Mouse (Mus musculus) neural tube, embryonic 12.5 days (tissue): ENCODE measurements around the gene Arid2. TPM values are rescaled to one million over a fixed set of nuclear protein-coding genes. Genes with fewer than 3 reads are reported as not detected.
A peak's percentile ranks its signal among the peaks of the same experiment; 100 is the strongest.

Experiments used
- ATAC-seq: fragments of 200-750 bp; cut with Nextera tagmentation; 2 replicates; pipeline ENCODE4 v1.8.0; 2017; ENCODE audit warnings: low read depth, mild to moderate bottlenecking, moderate TSS enrichment, moderate library complexity; ENCODE audit not compliant: low FRiP score
- H3K27ac ChIP-seq: fragments of 300-500 bp; sonication (generic); 2 replicates; pipeline ENCODE4 v1.5.1; 2016
- H3K27me3 ChIP-seq: fragments of 300-500 bp; sonication (generic); replicated peaks from 2 replicates; pipeline ENCODE4 v1.6.1; 2016; ENCODE audit warnings: mild to moderate bottlenecking
- H3K36me3 ChIP-seq: fragments of 300-500 bp; sonication (generic); 2 replicates; pipeline ENCODE4 v1.6.1; 2016; ENCODE audit warnings: mild to moderate bottlenecking
- H3K4me1 ChIP-seq: fragments of 300-500 bp; sonication (generic); 2 replicates; pipeline ENCODE4 v1.6.1; 2016
- H3K4me2 ChIP-seq: fragments of 300-500 bp; sonication (generic); replicated peaks from 2 replicates; pipeline ENCODE4 v1.6.1; 2016; ENCODE audit warnings: mild to moderate bottlenecking
- H3K4me3 ChIP-seq: fragments of 300-500 bp; sonication (generic); 2 replicates; pipeline ENCODE4 v1.5.1; 2016
- H3K9ac ChIP-seq: fragments of 300-500 bp; sonication (generic); 2 replicates; pipeline ENCODE4 v1.6.1; 2016; ENCODE audit warnings: mild to moderate bottlenecking
- H3K9me3 ChIP-seq: fragments of 300-500 bp; sonication (generic); 2 replicates; pipeline ENCODE4 v1.6.1; 2016; ENCODE audit warnings: mild to moderate bottlenecking
- WGBS: fragments of 180-500 bp; shearing (Covaris S2); methylation state at CpG from one replicate; pipeline ENCODE4 v1.1.7; 2016; 5-methylcytosine and 5-hydroxymethylcytosine counted together
- polyA plus RNA-seq: library from polyadenylated mRNA; unstranded; fragments of >200 nt; fragmentation: Nextera tagmentation; extraction: Ambion mirVana; gene quantifications from 2 replicates; pipeline ENCODE4 v1.2.1, GENCODE M21; 2016

Gene Arid2
- polyA plus RNA-seq, 1 experiment from 2014 or later: 32.1 TPM

- no peaks in the 10 kb centered on the region for H3K9me3 ChIP-seq
- no peaks in the 10 kb centered on the region for H3K27me3 ChIP-seq
- H3K27ac ChIP-seq: peak overlapping the region; percentile 100
- WGBS: under 1% methylated on average over 58 of the region's 63 CpGs
- peak overlapping the region; percentile 99 for H3K9ac ChIP-seq
- peaks cover 16% of the 10 kb centered on the region for H3K4me1 ChIP-seq
- H3K4me3 ChIP-seq: peak overlapping the region; percentile 93
- no peaks in the 10 kb centered on the region for H3K36me3 ChIP-seq
- H3K4me2 ChIP-seq: peak overlapping the region; percentile 75; the same call in 1 of the 2 replicates
- peak; percentile 41 for ATAC-seq
Measured at GRCm38 (mm10) chr15:96286935-96287292, 404 bp upstream of the Arid2 start.

GRCm38 (mm10) chr15:96287976-96288835 lies 888 bp downstream of the Arid2 start:
- ATAC-seq: no peak
- Histone ChIP-seq H3K9ac (peak overlapping the region; percentile 99), H3K36me3 (no peaks in the 10 kb centered on the region), H3K4me1 (peaks cover 11% of the 10 kb centered on the region), H3K9me3 (no peaks in the 10 kb centered on the region), H3K27ac (peak overlapping the region; percentile 100), H3K27me3 (no peaks in the 10 kb centered on the region), H3K4me3 (peak overlapping the region; percentile 93), H3K4me2 (peak overlapping the region; percentile 83)
- WGBS: under 1% methylated on average over 92 of the region's 97 CpGs

- Histone ChIP-seq H3K4me1 (peaks cover 11% of the 10 kb centered on the region), H3K9ac (peak overlapping the region; percentile 99), H3K9me3 (no peaks in the 10 kb centered on the region), H3K4me3 (peak overlapping the region; percentile 93), H3K27ac (peak overlapping the region; percentile 100), H3K4me2 (peak overlapping the region; percentile 83), H3K27me3 (no peaks in the 10 kb centered on the region), H3K36me3 (no peaks in the 10 kb centered on the region)
- no peak for ATAC-seq
- WGBS: 7% methylated on average over 9 of the region's 9 CpGs
Measured at GRCm38 (mm10) chr15:96288836-96289390, 1.6 kb downstream of the Arid2 start.

GRCm38 (mm10) chr15:96290001-96290400 lies 2.7 kb downstream of the Arid2 start:
- ATAC-seq: no peak
- Histone ChIP-seq H3K4me3 (no peak overlapping the region), H3K4me1 (peaks cover 11% of the 10 kb centered on the region), H3K9me3 (no peaks in the 10 kb centered on the region), H3K27me3 (no peaks in the 10 kb centered on the region), H3K9ac (no peak overlapping the region), H3K4me2 (peak overlapping the region; percentile 50), H3K27ac (no peak overlapping the region), H3K36me3 (no peaks in the 10 kb centered on the region)
- WGBS: 87% methylated on average over 1 of the region's 1 CpGs

- no peak for ATAC-seq
- WGBS: 73% methylated on average over 3 of the region's 3 CpGs
- no peak overlapping the region for H3K27ac ChIP-seq
- H3K4me2 ChIP-seq: no peak overlapping the region
- no peaks in the 10 kb centered on the region for H3K27me3 ChIP-seq
- peaks cover 11% of the 10 kb centered on the region for H3K4me1 ChIP-seq
- no peak overlapping the region for H3K4me3 ChIP-seq
- no peak overlapping the region for H3K9ac ChIP-seq
- no peaks in the 10 kb centered on the region for H3K36me3 ChIP-seq
- no peaks in the 10 kb centered on the region for H3K9me3 ChIP-seq
Measured at GRCm38 (mm10) chr15:96293444-96293843, 6.1 kb downstream of the Arid2 start.

- WGBS: 87% methylated on average over 9 of the region's 9 CpGs
Measured at GRCm38 (mm10) chr15:96297078-96297590, 9.8 kb downstream of the Arid2 start.

GRCm38 (mm10) chr15:96297623-96298188 lies 10.4 kb downstream of the Arid2 start:
- Histone ChIP-seq H3K4me1 (no peaks in the 10 kb centered on the region), H3K9me3 (no peaks in the 10 kb centered on the region), H3K36me3 (peaks cover 7% of the 10 kb centered on the region), H3K9ac (no peak overlapping the region), H3K27me3 (no peaks in the 10 kb centered on the region), H3K4me3 (no peak overlapping the region), H3K27ac (no peak overlapping the region), H3K4me2 (no peak overlapping the region)
- ATAC-seq: no peak
- 96% methylated on average over 9 of the region's 9 CpGs for WGBS

More at GRCm38 (mm10) chr15:96297078-96297590, 9.8 kb downstream of the Arid2 start:
- Histone ChIP-seq H3K27ac (no peak overlapping the region), H3K4me1 (no peaks in the 10 kb centered on the region), H3K4me2 (no peak overlapping the region), H3K4me3 (no peak overlapping the region), H3K27me3 (no peaks in the 10 kb centered on the region), H3K9ac (no peak overlapping the region), H3K36me3 (peaks cover under 1% of the 10 kb centered on the region; the same call in 1 of the 2 replicates), H3K9me3 (no peaks in the 10 kb centered on the region)
- ATAC-seq: no peak

- Histone ChIP-seq H3K36me3 (peaks cover 20% of the 10 kb centered on the region), H3K9ac (no peak overlapping the region), H3K4me3 (no peak overlapping the region), H3K27me3 (no peaks in the 10 kb centered on the region), H3K4me1 (peaks cover 3% of the 10 kb centered on the region), H3K9me3 (no peaks in the 10 kb centered on the region), H3K27ac (no peak overlapping the region), H3K4me2 (no peak overlapping the region)
- 84% methylated on average over 6 of the region's 6 CpGs for WGBS
- no peak for ATAC-seq
Measured at GRCm38 (mm10) chr15:96309310-96309709, 22.0 kb downstream of the Arid2 start.

GRCm38 (mm10) chr15:96312902-96313301 lies 25.6 kb downstream of the Arid2 start:
- Histone ChIP-seq H3K4me2 (no peak overlapping the region), H3K4me3 (no peak overlapping the region), H3K36me3 (peaks cover 11% of the 10 kb centered on the region; the same call in 1 of the 2 replicates), H3K9ac (no peak overlapping the region), H3K27ac (no peak overlapping the region), H3K9me3 (no peaks in the 10 kb centered on the region), H3K4me1 (peaks cover 3% of the 10 kb centered on the region), H3K27me3 (no peaks in the 10 kb centered on the region)
- WGBS: 94% methylated on average over 1 of the region's 1 CpGs
- ATAC-seq: no peak

GRCm38 (mm10) chr15:96315664-96316063 lies 28.3 kb downstream of the Arid2 start:
- Histone ChIP-seq H3K4me3 (no peak overlapping the region), H3K27me3 (no peaks in the 10 kb centered on the region), H3K4me1 (no peaks in the 10 kb centered on the region; the same call in 1 of the 2 replicates), H3K27ac (no peak overlapping the region), H3K9me3 (no peaks in the 10 kb centered on the region), H3K4me2 (no peak overlapping the region), H3K36me3 (peaks cover 11% of the 10 kb centered on the region; the same call in 1 of the 2 replicates), H3K9ac (no peak overlapping the region)
- no peak for ATAC-seq
- 69% methylated on average over 1 of the region's 1 CpGs for WGBS

- Histone ChIP-seq H3K4me1 (no peaks in the 10 kb centered on the region; the same call in 1 of the 2 replicates), H3K9ac (no peak overlapping the region), H3K27ac (no peak overlapping the region), H3K9me3 (no peaks in the 10 kb centered on the region), H3K4me3 (no peak overlapping the region), H3K36me3 (no peaks in the 10 kb centered on the region), H3K27me3 (no peaks in the 10 kb centered on the region), H3K4me2 (no peak overlapping the region)
- WGBS: 86% methylated on average over 8 of the region's 8 CpGs
- ATAC-seq: no peak
Measured at GRCm38 (mm10) chr15:96319335-96319734, 32.0 kb downstream of the Arid2 start.

GRCm38 (mm10) chr15:96325726-96326328 lies 38.5 kb downstream of the Arid2 start:
- H3K4me2 ChIP-seq: no peak overlapping the region
- H3K4me1 ChIP-seq: peaks cover 16% of the 10 kb centered on the region
- no peak overlapping the region for H3K9ac ChIP-seq
- 85% methylated on average over 7 of the region's 7 CpGs for WGBS
- no peak for ATAC-seq
- H3K4me3 ChIP-seq: no peak overlapping the region
- H3K36me3 ChIP-seq: peaks cover 10% of the 10 kb centered on the region; the same call in 1 of the 2 replicates
- H3K27me3 ChIP-seq: no peaks in the 10 kb centered on the region
- H3K27ac ChIP-seq: no peak overlapping the region
- H3K9me3 ChIP-seq: no peaks in the 10 kb centered on the region
